Mouse (Mus musculus): ENCODE results near the gene Olfr109. TPM values are rescaled to one million over a fixed set of nuclear protein-coding genes. Genes with fewer than 3 reads are reported as not detected.

Gene Olfr109
- polyA plus RNA-seq (2014; fragmentation: Nextera tagmentation; extraction: Ambion mirVana), result not detected in 2 replicates

GRCm38 (mm10) chr17:37458616-37459015 is at the start of gene Olfr109:
Gene Olfr109 (plus strand): TSS chr17:37458916.
- H3K4me2 ChIP-seq, result no peak within 1 kb of the TSS
- ATAC-seq (ENCODE audit: insufficient read depth), result no peak
- no peak for DNase-seq
- no peak within 1 kb of the TSS for H3K27ac ChIP-seq (ENCODE audit: low read depth)
- H3K9ac ChIP-seq, result no peak within 1 kb of the TSS
- H3K9me3 ChIP-seq (ENCODE audit: low read depth, low read length), result no peaks in the 10 kb centered on the region
- WGBS, result 79% methylated on average over 1 of the region's 1 CpGs
- H3K36me3 ChIP-seq (ENCODE audit: insufficient read depth), result no peaks in the 10 kb centered on the region
- TF ChIP-seq CTCF (IDR thresholded peaks at IDR 0.05; ENCODE audit: low read depth), result no peak
- H3K4me3 ChIP-seq (ENCODE audit: low read depth, low read length), result no peak within 1 kb of the TSS
- no peaks in the 10 kb centered on the region for H3K27me3 ChIP-seq (ENCODE audit: insufficient read depth, low read length)
- H3K4me1 ChIP-seq (ENCODE audit: insufficient read depth), result no peaks in the 10 kb centered on the region

- Histone ChIP-seq H3K4me3 (ENCODE audit: low read depth, low read length) (no peak overlapping the region), H3K9ac (no peak overlapping the region), H3K4me1 (ENCODE audit: insufficient read depth) (no peaks in the 10 kb centered on the region), H3K36me3 (ENCODE audit: insufficient read depth) (no peaks in the 10 kb centered on the region), H3K4me2 (no peak overlapping the region), H3K27me3 (ENCODE audit: insufficient read depth, low read length) (no peaks in the 10 kb centered on the region), H3K9me3 (ENCODE audit: low read depth, low read length) (no peaks in the 10 kb centered on the region), H3K27ac (ENCODE audit: low read depth) (no peak overlapping the region)
- no peak for TF ChIP-seq CTCF (IDR thresholded peaks at IDR 0.05; ENCODE audit: low read depth)
- DNase-seq (no peak), ATAC-seq (ENCODE audit: insufficient read depth) (no peak)
Measured at GRCm38 (mm10) chr17:37413380-37413779, 45.3 kb upstream of the Olfr109 start.

- 90% methylated on average over 1 of the region's 1 CpGs for WGBS
- Histone ChIP-seq H3K36me3 (ENCODE audit: insufficient read depth) (no peaks in the 10 kb centered on the region), H3K4me3 (ENCODE audit: low read depth, low read length) (no peak within 1 kb of the TSS), H3K27ac (ENCODE audit: low read depth) (no peak within 1 kb of the TSS), H3K9me3 (ENCODE audit: low read depth, low read length) (no peaks in the 10 kb centered on the region), H3K4me2 (no peak within 1 kb of the TSS), H3K9ac (no peak within 1 kb of the TSS), H3K4me1 (ENCODE audit: insufficient read depth) (no peaks in the 10 kb centered on the region), H3K27me3 (ENCODE audit: insufficient read depth, low read length) (no peaks in the 10 kb centered on the region)
- TF ChIP-seq CTCF (IDR thresholded peaks at IDR 0.05; ENCODE audit: low read depth), result no peak
- DNase-seq, result no peak
- no peak for ATAC-seq (ENCODE audit: insufficient read depth)
Measured at GRCm38 (mm10) chr17:37445180-37445579, 13.5 kb upstream of the Olfr109 start, which contains the start of gene Olfr108. Gene Olfr108 (plus strand): TSS chr17:37445480.

- Histone ChIP-seq H3K9me3 (ENCODE audit: low read depth, low read length) (no peaks in the 10 kb centered on the region), H3K27me3 (ENCODE audit: insufficient read depth, low read length) (no peaks in the 10 kb centered on the region), H3K9ac (no peak within 1 kb of the TSS), H3K4me1 (ENCODE audit: insufficient read depth) (no peaks in the 10 kb centered on the region), H3K27ac (ENCODE audit: low read depth) (no peak within 1 kb of the TSS), H3K4me3 (ENCODE audit: low read depth, low read length) (no peak within 1 kb of the TSS), H3K36me3 (ENCODE audit: insufficient read depth) (no peaks in the 10 kb centered on the region), H3K4me2 (no peak within 1 kb of the TSS)
- TF ChIP-seq CTCF (IDR thresholded peaks at IDR 0.05; ENCODE audit: low read depth), result no peak
- DNase-seq (no peak), ATAC-seq (ENCODE audit: insufficient read depth) (no peak)
- WGBS, result 64% methylated on average over 2 of the region's 2 CpGs
Measured at GRCm38 (mm10) chr17:37483452-37483851, 24.7 kb downstream of the Olfr109 start, which contains the start of gene H2-M2. Gene H2-M2 (minus strand): TSS chr17:37483552.

GRCm38 (mm10) chr17:37491930-37492518 is 33.3 kb downstream of the Olfr109 start, which contains the start of gene Olfr110:
Gene Olfr110 (plus strand): TSS chr17:37492468.
- no peak for TF ChIP-seq CTCF (IDR thresholded peaks at IDR 0.05; ENCODE audit: low read depth)

GRCm38 (mm10) chr17:37507730-37508129 is 49.0 kb downstream of the Olfr109 start, which contains the start of gene Olfr111:
Gene Olfr111 (plus strand): TSS chr17:37508030.
- Histone ChIP-seq H3K27me3 (ENCODE audit: insufficient read depth, low read length) (no peaks in the 10 kb centered on the region), H3K36me3 (ENCODE audit: insufficient read depth) (no peaks in the 10 kb centered on the region), H3K4me3 (ENCODE audit: low read depth, low read length) (no peak within 1 kb of the TSS), H3K9ac (no peak within 1 kb of the TSS), H3K4me2 (no peak within 1 kb of the TSS), H3K4me1 (ENCODE audit: insufficient read depth) (no peaks in the 10 kb centered on the region), H3K9me3 (ENCODE audit: low read depth, low read length) (no peaks in the 10 kb centered on the region), H3K27ac (ENCODE audit: low read depth) (no peak within 1 kb of the TSS)
- 85% methylated on average over 4 of the region's 4 CpGs for WGBS
- ATAC-seq (ENCODE audit: insufficient read depth) (no peak), DNase-seq (no peak)
- TF ChIP-seq CTCF (IDR thresholded peaks at IDR 0.05; ENCODE audit: low read depth), result no peak

More at GRCm38 (mm10) chr17:37491930-37492518, 33.3 kb downstream of the Olfr109 start, which contains the start of gene Olfr110:
- Histone ChIP-seq H3K4me1 (ENCODE audit: insufficient read depth) (no peaks in the 10 kb centered on the region), H3K9me3 (ENCODE audit: low read depth, low read length) (no peaks in the 10 kb centered on the region), H3K4me3 (ENCODE audit: low read depth, low read length) (no peak within 1 kb of the TSS), H3K27ac (ENCODE audit: low read depth) (no peak within 1 kb of the TSS), H3K36me3 (ENCODE audit: insufficient read depth) (no peaks in the 10 kb centered on the region), H3K4me2 (no peak within 1 kb of the TSS), H3K27me3 (ENCODE audit: insufficient read depth, low read length) (no peaks in the 10 kb centered on the region), H3K9ac (no peak within 1 kb of the TSS)
- DNase-seq (no peak), ATAC-seq (ENCODE audit: insufficient read depth) (no peak)
- 45% methylated on average over 1 of the region's 1 CpGs for WGBS

Other genes starting within 250 kb of the Olfr109 start
- gene Olfr95, start 245.8 kb upstream of the Olfr109 start, polyA plus RNA-seq (2014; fragmentation: Nextera tagmentation; extraction: Ambion mirVana), result not detected in 2 replicates
- not detected in 2 replicates for gene Olfr96, start 238.8 kb upstream of the Olfr109 start, polyA plus RNA-seq (2014; fragmentation: Nextera tagmentation; extraction: Ambion mirVana)
- gene Olfr97, start 221.6 kb upstream of the Olfr109 start, polyA plus RNA-seq (2014; fragmentation: Nextera tagmentation; extraction: Ambion mirVana), result not detected in 2 replicates
- gene Olfr98, start 195.2 kb upstream of the Olfr109 start, polyA plus RNA-seq (2014; fragmentation: Nextera tagmentation; extraction: Ambion mirVana), result not detected in 2 replicates
- 1.0 and 1.2 TPM in 2 replicates for gene H2-M3, start 188.7 kb upstream of the Olfr109 start, polyA plus RNA-seq (2014; fragmentation: Nextera tagmentation; extraction: Ambion mirVana)
- gene Olfr99, start 175.5 kb upstream of the Olfr109 start, polyA plus RNA-seq (2014; fragmentation: Nextera tagmentation; extraction: Ambion mirVana), result not detected in 2 replicates
- gene Olfr101, start 154.6 kb upstream of the Olfr109 start, polyA plus RNA-seq (2014; fragmentation: Nextera tagmentation; extraction: Ambion mirVana), result not detected in 2 replicates
- gene Olfr102, start 141.9 kb upstream of the Olfr109 start, polyA plus RNA-seq (2014; fragmentation: Nextera tagmentation; extraction: Ambion mirVana), result not detected in 2 replicates
- gene Olfr103, start 119.2 kb upstream of the Olfr109 start, polyA plus RNA-seq (2014; fragmentation: Nextera tagmentation; extraction: Ambion mirVana), result not detected in 2 replicates
- gene Olfr104-ps, start 99.3 kb upstream of the Olfr109 start, polyA plus RNA-seq (2014; fragmentation: Nextera tagmentation; extraction: Ambion mirVana), result not detected in 2 replicates
- gene Olfr105-ps, start 79.9 kb upstream of the Olfr109 start, polyA plus RNA-seq (2014; fragmentation: Nextera tagmentation; extraction: Ambion mirVana), result not detected in 2 replicates
- not detected in 2 replicates for gene Olfr106-ps, start 68.5 kb upstream of the Olfr109 start, polyA plus RNA-seq (2014; fragmentation: Nextera tagmentation; extraction: Ambion mirVana)
- not detected in 2 replicates for gene Olfr107, start 59.7 kb upstream of the Olfr109 start, polyA plus RNA-seq (2014; fragmentation: Nextera tagmentation; extraction: Ambion mirVana)
- not detected in 2 replicates for gene Olfr108, start 13.4 kb upstream of the Olfr109 start, polyA plus RNA-seq (2014; fragmentation: Nextera tagmentation; extraction: Ambion mirVana)
- not detected in 2 replicates for gene H2-M2, start 24.6 kb downstream of the Olfr109 start, polyA plus RNA-seq (2014; fragmentation: Nextera tagmentation; extraction: Ambion mirVana)
- gene Olfr110, start 33.6 kb downstream of the Olfr109 start, polyA plus RNA-seq (2014; fragmentation: Nextera tagmentation; extraction: Ambion mirVana), result not detected in 2 replicates
- not detected in 2 replicates for gene Olfr111, start 49.1 kb downstream of the Olfr109 start, polyA plus RNA-seq (2014; fragmentation: Nextera tagmentation; extraction: Ambion mirVana)
- not detected in 2 replicates for gene Olfr112, start 110.5 kb downstream of the Olfr109 start, polyA plus RNA-seq (2014; fragmentation: Nextera tagmentation; extraction: Ambion mirVana)
- gene Olfr113, start 118.7 kb downstream of the Olfr109 start, polyA plus RNA-seq (2014; fragmentation: Nextera tagmentation; extraction: Ambion mirVana), result not detected in 2 replicates
- gene Olfr114, start 133.8 kb downstream of the Olfr109 start, polyA plus RNA-seq (2014; fragmentation: Nextera tagmentation; extraction: Ambion mirVana), result not detected in 2 replicates
- not detected in 2 replicates for gene Olfr115, start 168.2 kb downstream of the Olfr109 start, polyA plus RNA-seq (2014; fragmentation: Nextera tagmentation; extraction: Ambion mirVana)
- gene Olfr116, start 168.3 kb downstream of the Olfr109 start, polyA plus RNA-seq (2014; fragmentation: Nextera tagmentation; extraction: Ambion mirVana), result not detected in 2 replicates
- gene Olfr117, start 204.9 kb downstream of the Olfr109 start, polyA plus RNA-seq (2014; fragmentation: Nextera tagmentation; extraction: Ambion mirVana), result not detected in 2 replicates
- gene Olfr118, start 208.1 kb downstream of the Olfr109 start, polyA plus RNA-seq (2014; fragmentation: Nextera tagmentation; extraction: Ambion mirVana), result not detected in 2 replicates
- not detected in 2 replicates for gene Olfr119, start 237.6 kb downstream of the Olfr109 start, polyA plus RNA-seq (2014; fragmentation: Nextera tagmentation; extraction: Ambion mirVana)

Data from lung, embryonic 14.5 days (tissue).